Mouse (Mus musculus) limb, embryonic 11.5 days (tissue): Measurements from ENCODE around the gene Ypel2. TPM values are rescaled to one million over a fixed set of nuclear protein-coding genes. Genes with fewer than 3 reads are reported as not detected.

Source experiments
- ATAC-seq: fragments of 200-750 bp; cut with Nextera tagmentation; 2 replicates; pipeline ENCODE4 v1.8.0; 2017; ENCODE audit warnings: low read depth; ENCODE audit not compliant: insufficient number of reproducible peaks, low FRiP score, low TSS enrichment
- DNase-seq: peaks from one replicate; pipeline ENCODE4 v3.0.0-alpha.2; 2015; ENCODE audit warnings: low spot score
- H3K27ac ChIP-seq: fragments of 300-500 bp; sonication (generic); replicated peaks from 2 replicates; pipeline ENCODE4 v1.5.1; 2014; ENCODE audit warnings: low read depth, mild to moderate bottlenecking, low read length
- H3K27me3 ChIP-seq: fragments of 300-500 bp; sonication (generic); 2 replicates; pipeline ENCODE4 v1.6.1; 2014; ENCODE audit warnings: mild to moderate bottlenecking, low read length, mixed read lengths; ENCODE audit not compliant: control insufficient read depth, insufficient read depth
- H3K36me3 ChIP-seq: fragments of 300-500 bp; sonication (generic); 2 replicates; pipeline ENCODE4 v1.6.1; 2014; ENCODE audit warnings: mild to moderate bottlenecking, low read length, moderate library complexity, mixed read lengths; ENCODE audit not compliant: control insufficient read depth, insufficient read depth
- H3K4me1 ChIP-seq: fragments of 300-500 bp; sonication (generic); 2 replicates; pipeline ENCODE4 v1.6.1; 2014; ENCODE audit warnings: low read length, mixed read lengths; ENCODE audit not compliant: control insufficient read depth, insufficient read depth
- H3K4me2 ChIP-seq: fragments of 300-500 bp; sonication (generic); 2 replicates; pipeline ENCODE4 v1.6.1; 2014; ENCODE audit warnings: low read depth, mild to moderate bottlenecking, moderate library complexity; ENCODE audit not compliant: severe bottlenecking
- H3K4me3 ChIP-seq: fragments of 300-500 bp; sonication (generic); 2 replicates; pipeline ENCODE4 v1.5.1; 2014; ENCODE audit warnings: low read depth, low read length
- H3K9ac ChIP-seq: fragments of 300-500 bp; sonication (generic); 2 replicates; pipeline ENCODE4 v1.6.1; 2014; ENCODE audit warnings: mild to moderate bottlenecking, low read length
- H3K9me3 ChIP-seq: fragments of 300-500 bp; sonication (generic); 2 replicates; pipeline ENCODE4 v1.6.1; 2016; ENCODE audit warnings: low read length; ENCODE audit not compliant: control insufficient read depth
- WGBS: fragments of 180-500 bp; shearing (Covaris S2); extraction: QIAGEN DNeasy Blood & Tissue Kit; methylation state at CpG from one replicate; pipeline ENCODE4 v1.1.7; 2014; 5-methylcytosine and 5-hydroxymethylcytosine counted together
- polyA plus RNA-seq: library from polyadenylated mRNA; unstranded; fragments of >200 nt; fragmentation: Nextera tagmentation; extraction: Ambion mirVana; gene quantifications from 2 replicates; pipeline ENCODE4 v1.2.1, GENCODE M21; 2014

Ypel2 gene
- polyA plus RNA-seq, 1 experiment from 2014 or later = 7.0 TPM

GRCm38 (mm10) chr11:87002078-87002829, 8.7 kb upstream of the Ypel2 start:
- no peak for ATAC-seq
- Histone ChIP-seq H3K9ac (no peak overlapping the region), H3K4me2 (no peak overlapping the region), H3K4me3 (no peak overlapping the region), H3K9me3 (no peaks in the 10 kb centered on the region), H3K27ac (no peak overlapping the region), H3K36me3 (no peaks in the 10 kb centered on the region), H3K4me1 (no peaks in the 10 kb centered on the region), H3K27me3 (no peaks in the 10 kb centered on the region)
- WGBS = 83% methylated on average over 10 of the region's 10 CpGs
- no peak for DNase-seq

GRCm38 (mm10) chr11:87001217-87001616, 7.7 kb upstream of the Ypel2 start:
- Histone ChIP-seq H3K9ac (no peak overlapping the region), H3K27ac (no peak overlapping the region), H3K4me3 (no peak overlapping the region), H3K36me3 (no peaks in the 10 kb centered on the region), H3K4me2 (no peak overlapping the region), H3K27me3 (no peaks in the 10 kb centered on the region), H3K9me3 (no peaks in the 10 kb centered on the region), H3K4me1 (no peaks in the 10 kb centered on the region)
- ATAC-seq = no peak
- no peak for DNase-seq
- 86% methylated on average over 8 of the region's 8 CpGs for WGBS

GRCm38 (mm10) chr11:86996266-86996665, 2.8 kb upstream of the Ypel2 start:
- ATAC-seq (no peak), DNase-seq (no peak)
- Histone ChIP-seq H3K4me3 (no peak overlapping the region), H3K9me3 (no peaks in the 10 kb centered on the region), H3K4me2 (no peak overlapping the region), H3K36me3 (no peaks in the 10 kb centered on the region), H3K27me3 (no peaks in the 10 kb centered on the region), H3K9ac (no peak overlapping the region), H3K27ac (no peak overlapping the region), H3K4me1 (peaks cover 3% of the 10 kb centered on the region; the same call in 1 of the 2 replicates)
- WGBS = 59% methylated on average over 2 of the region's 2 CpGs

- WGBS = 48% methylated on average over 6 of the region's 6 CpGs
- ATAC-seq = no peak
- Histone ChIP-seq H3K9me3 (no peaks in the 10 kb centered on the region), H3K36me3 (no peaks in the 10 kb centered on the region), H3K27ac (no peak overlapping the region), H3K4me3 (no peak overlapping the region), H3K9ac (no peak overlapping the region), H3K4me2 (no peak overlapping the region), H3K27me3 (no peaks in the 10 kb centered on the region), H3K4me1 (peaks cover 3% of the 10 kb centered on the region)
- DNase-seq = peak; percentile 70
Observed at GRCm38 (mm10) chr11:86995625-86996221, 2.2 kb upstream of the Ypel2 start.

- 41% methylated on average over 10 of the region's 10 CpGs for WGBS
Observed at GRCm38 (mm10) chr11:86994791-86995624, 1.5 kb upstream of the Ypel2 start.

GRCm38 (mm10) chr11:86994330-86994729, 823 bp upstream of the Ypel2 start:
- DNase-seq = peak; percentile 19
- Histone ChIP-seq H3K4me2 (peak overlapping the region; percentile 50), H3K9ac (0 out of 2 replicates have a peak overlapping the region, but pooled peaks have one; percentile 38), H3K27ac (no peak overlapping the region), H3K4me1 (peaks cover 6% of the 10 kb centered on the region), H3K27me3 (no peaks in the 10 kb centered on the region), H3K9me3 (no peaks in the 10 kb centered on the region), H3K36me3 (no peaks in the 10 kb centered on the region), H3K4me3 (peak overlapping the region; percentile 96)
- WGBS = 22% methylated on average over 6 of the region's 6 CpGs
- ATAC-seq = no peak

More at GRCm38 (mm10) chr11:86994791-86995624, 1.5 kb upstream of the Ypel2 start:
- H3K4me2 ChIP-seq = no peak overlapping the region
- no peak for DNase-seq
- no peak for ATAC-seq
- H3K9ac ChIP-seq = no peak overlapping the region
- H3K9me3 ChIP-seq = no peaks in the 10 kb centered on the region
- no peak overlapping the region for H3K27ac ChIP-seq
- no peaks in the 10 kb centered on the region for H3K36me3 ChIP-seq
- no peaks in the 10 kb centered on the region for H3K27me3 ChIP-seq
- peaks cover 6% of the 10 kb centered on the region for H3K4me1 ChIP-seq
- H3K4me3 ChIP-seq = no peak overlapping the region

GRCm38 (mm10) chr11:86992461-86992988, 982 bp downstream of the Ypel2 start:
- H3K9me3 ChIP-seq = no peaks in the 10 kb centered on the region
- H3K27ac ChIP-seq = no peak overlapping the region
- 4% methylated on average over 13 of the region's 13 CpGs for WGBS
- peaks cover 6% of the 10 kb centered on the region for H3K4me1 ChIP-seq
- H3K36me3 ChIP-seq = no peaks in the 10 kb centered on the region
- DNase-seq (no peak), ATAC-seq (no peak)
- peak overlapping the region; percentile 50 for H3K4me2 ChIP-seq
- peak overlapping the region; percentile 96 for H3K4me3 ChIP-seq
- peak overlapping the region; percentile 76 for H3K9ac ChIP-seq
- no peaks in the 10 kb centered on the region for H3K27me3 ChIP-seq

- H3K4me3 ChIP-seq = no peak overlapping the region
- WGBS = 93% methylated on average over 4 of the region's 4 CpGs
- H3K27ac ChIP-seq = no peak overlapping the region
- H3K36me3 ChIP-seq = no peaks in the 10 kb centered on the region
- ATAC-seq = no peak
- DNase-seq = no peak
- no peak overlapping the region for H3K9ac ChIP-seq
- H3K9me3 ChIP-seq = no peaks in the 10 kb centered on the region
- peaks cover 6% of the 10 kb centered on the region for H3K4me1 ChIP-seq
- no peaks in the 10 kb centered on the region for H3K27me3 ChIP-seq
- H3K4me2 ChIP-seq = no peak overlapping the region
Observed at GRCm38 (mm10) chr11:86991241-86991640, 2.3 kb downstream of the Ypel2 start.
